Mouse (Mus musculus) MEL (cell line): Measurements from ENCODE around the gene Cblc. TPM values are rescaled to one million over a fixed set of nuclear protein-coding genes. Genes with fewer than 3 reads are reported as not detected.
A peak's percentile ranks its signal among the peaks of the same experiment; 100 is the strongest.
"Not testable (repeated sequence)": the region's sequence is repeated elsewhere in the genome, so short reads cannot be mapped to it uniquely, and the experiment has no call there.

ENCODE experiments used
- DNase-seq: peaks from one replicate; pipeline ENCODE4 v3.0.0; 2011; ENCODE audit warnings: low read depth, low spot score
- H3K27ac ChIP-seq: 2 replicates; pipeline ENCODE4 v1.5.1; 2012; ENCODE audit warnings: low read depth, mild to moderate bottlenecking, control low read depth, low read length, moderate library complexity; ENCODE audit not compliant: control insufficient read depth
- H3K27me3 ChIP-seq, 2 experiments: fragments of 150-350 bp in 1 of 2; sonication (generic) in 1 of 2; 2 replicates each; pipeline ENCODE4 v1.6.1; 2012; ENCODE audit warnings: low read length in 2 of 2, mild to moderate bottlenecking in 2 of 2, improper control_type of control experiment in 1 of 2, moderate library complexity in 1 of 2; ENCODE audit not compliant: insufficient read depth in 2 of 2, control insufficient read depth in 1 of 2
- H3K36me3 ChIP-seq, 2 experiments: 2 replicates each; pipeline ENCODE4 v1.6.1; 2012 to 2014; ENCODE audit warnings: low read length in 2 of 2, improper control_type of control experiment in 1 of 2, inconsistent platforms in 1 of 2, mild to moderate bottlenecking in 1 of 2; ENCODE audit not compliant: insufficient read depth in 2 of 2, control insufficient read depth in 1 of 2
- H3K4me1 ChIP-seq, 2 experiments: fragments of 150-350 bp in 1 of 2; sonication (generic) in 1 of 2; 2 replicates each; pipeline ENCODE4 v1.6.1; 2012; ENCODE audit warnings: low read length in 2 of 2, improper control_type of control experiment in 1 of 2, mild to moderate bottlenecking in 1 of 2; ENCODE audit not compliant: insufficient read depth in 2 of 2, control insufficient read depth in 1 of 2
- H3K4me3 ChIP-seq, 2 experiments: fragments of 150-350 bp in 1 of 2; sonication (generic) in 1 of 2; 2 replicates each; pipeline ENCODE4 v1.5.1; 2012; ENCODE audit warnings: low read depth in 2 of 2, low read length in 2 of 2, mild to moderate bottlenecking in 2 of 2, moderate library complexity in 2 of 2, control low read depth in 1 of 2, improper control_type of control experiment in 1 of 2; ENCODE audit not compliant: control insufficient read depth in 1 of 2, insufficient read depth in 1 of 2
- H3K79me2 ChIP-seq: 2 replicates; pipeline ENCODE4 v1.6.1; 2012; ENCODE audit warnings: mild to moderate bottlenecking, low read length, moderate library complexity; ENCODE audit not compliant: control insufficient read depth, poor library complexity, insufficient read depth
- H3K9ac ChIP-seq: 2 replicates; pipeline ENCODE4 v1.6.1; 2012; ENCODE audit warnings: low read depth, mild to moderate bottlenecking, control low read depth, low read length, moderate library complexity; ENCODE audit not compliant: control insufficient read depth, poor library complexity, severe bottlenecking
- H3K9me3 ChIP-seq: fragments of 150-350 bp; sonication (generic); replicated peaks from 2 replicates; pipeline ENCODE4 v1.6.1; 2012; ENCODE audit warnings: mild to moderate bottlenecking, low read length, improper control_type of control experiment, moderate library complexity; ENCODE audit not compliant: insufficient read depth
- BHLHE40 ChIP-seq: IDR thresholded peaks from 2 replicates; pipeline ENCODE4 v1.6.1; 2012; ENCODE audit warnings: low read depth, mild to moderate bottlenecking, inconsistent platforms, low read length, improper control_type of control experiment, borderline replicate concordance
- CHD1 ChIP-seq: IDR thresholded peaks from 2 replicates; pipeline ENCODE4 v1.6.1; 2012; ENCODE audit warnings: low read depth, mild to moderate bottlenecking, inconsistent platforms, low read length, improper control_type of control experiment
- CHD2 ChIP-seq: IDR thresholded peaks from 2 replicates; pipeline ENCODE4 v1.6.1; 2011; ENCODE audit warnings: low read length, improper control_type of control experiment
- CTCF ChIP-seq, 3 experiments: IDR thresholded peaks in 2 of 3; conservative IDR thresholded peaks in 1 of 3; 2 replicates each; pipeline ENCODE4 v1.5.1; 2011 to 2012; ENCODE audit warnings: low read length in 3 of 3, low read depth in 2 of 3, mild to moderate bottlenecking in 2 of 3, improper control_type of control experiment in 1 of 3, inconsistent platforms in 1 of 3, mixed read lengths in 1 of 3, moderate library complexity in 1 of 3; ENCODE audit not compliant: control insufficient read depth in 1 of 3, insufficient read depth in 1 of 3, poor library complexity in 1 of 3, severe bottlenecking in 1 of 3
- E2F4 ChIP-seq: IDR thresholded peaks from 2 replicates; pipeline ENCODE4 v1.6.1; 2011; ENCODE audit warnings: low read depth, low read length, improper control_type of control experiment, borderline replicate concordance
- ETS1 ChIP-seq: IDR thresholded peaks from 2 replicates; pipeline ENCODE4 v1.6.1; 2012; ENCODE audit warnings: low read depth, mild to moderate bottlenecking, inconsistent platforms, low read length, improper control_type of control experiment, moderate library complexity
- GATA1 ChIP-seq: IDR thresholded peaks from 2 replicates; pipeline ENCODE4 v1.6.1; 2011; ENCODE audit warnings: low read depth, low read length, improper control_type of control experiment
- HCFC1 ChIP-seq: IDR thresholded peaks from 2 replicates; pipeline ENCODE4 v1.6.1; 2012; ENCODE audit warnings: low read depth, mild to moderate bottlenecking, inconsistent platforms, low read length, improper control_type of control experiment, moderate library complexity
- JUND ChIP-seq: IDR thresholded peaks from 2 replicates; pipeline ENCODE4 v1.6.1; 2011; ENCODE audit warnings: low read depth, mild to moderate bottlenecking, improper control_type of control experiment, low read length
- MAFK ChIP-seq: IDR thresholded peaks from 2 replicates; pipeline ENCODE4 v1.6.1; 2011; ENCODE audit warnings: low read depth, mild to moderate bottlenecking, low read length, improper control_type of control experiment, borderline replicate concordance
- MAX ChIP-seq: IDR thresholded peaks from 2 replicates; pipeline ENCODE4 v1.6.1; 2011; ENCODE audit warnings: low read length, improper control_type of control experiment
- MAZ ChIP-seq: IDR thresholded peaks from 2 replicates; pipeline ENCODE4 v1.6.1; 2012; ENCODE audit warnings: low read depth, mild to moderate bottlenecking, inconsistent platforms, low read length, improper control_type of control experiment
- MEF2A ChIP-seq: IDR thresholded peaks from 2 replicates; pipeline ENCODE4 v1.6.1; 2014; ENCODE audit warnings: low read depth, mild to moderate bottlenecking, inconsistent platforms, low read length, improper control_type of control experiment; ENCODE audit not compliant: poor library complexity, insufficient replicate concordance, severe bottlenecking; ENCODE audit errors: extremely low read depth
- MYB ChIP-seq: IDR thresholded peaks from 2 replicates; pipeline ENCODE4 v1.6.1; 2011; ENCODE audit warnings: mild to moderate bottlenecking, low read depth, low read length, improper control_type of control experiment
- MYC ChIP-seq: IDR thresholded peaks from 2 replicates; pipeline ENCODE4 v1.6.1; 2011; ENCODE audit warnings: low read depth, mild to moderate bottlenecking, low read length, improper control_type of control experiment, moderate library complexity
- NELFE ChIP-seq: IDR thresholded peaks from 2 replicates; pipeline ENCODE4 v1.6.1; 2011; ENCODE audit warnings: low read depth, low read length, improper control_type of control experiment
- NRF1 ChIP-seq: IDR thresholded peaks from 2 replicates; pipeline ENCODE4 v1.6.1; 2014; ENCODE audit warnings: low read depth, mild to moderate bottlenecking, inconsistent platforms, low read length, improper control_type of control experiment, moderate library complexity; ENCODE audit not compliant: poor library complexity, insufficient read depth, severe bottlenecking
- POLR2A ChIP-seq, 2 experiments: IDR thresholded peaks; 2 replicates each; pipeline ENCODE4 v1.6.1; 2011 to 2012; ENCODE audit warnings: low read length in 2 of 2, mild to moderate bottlenecking in 2 of 2, control low read depth in 1 of 2, improper control_type of control experiment in 1 of 2, low read depth in 1 of 2, moderate library complexity in 1 of 2; ENCODE audit not compliant: control insufficient read depth in 1 of 2, insufficient read depth in 1 of 2, poor library complexity in 1 of 2
- POLR2AphosphoS2 ChIP-seq: IDR thresholded peaks from 2 replicates; pipeline ENCODE4 v1.6.1; 2011; ENCODE audit warnings: low read length, improper control_type of control experiment
- POLR2AphosphoS5 ChIP-seq: IDR thresholded peaks from 2 replicates; pipeline ENCODE4 v1.6.1; 2012; ENCODE audit warnings: low read depth, borderline replicate concordance, mild to moderate bottlenecking, inconsistent platforms, low read length, moderate library complexity, mixed read lengths
- RAD21 ChIP-seq: IDR thresholded peaks from 2 replicates; pipeline ENCODE4 v1.6.1; 2011; ENCODE audit warnings: mild to moderate bottlenecking, low read depth, low read length, improper control_type of control experiment
- RCOR1 ChIP-seq: IDR thresholded peaks from 2 replicates; pipeline ENCODE4 v1.6.1; 2012; ENCODE audit warnings: low read depth, mild to moderate bottlenecking, inconsistent platforms, low read length, improper control_type of control experiment
- SIN3A ChIP-seq: IDR thresholded peaks from 2 replicates; pipeline ENCODE4 v1.6.1; 2012; ENCODE audit warnings: low read length, improper control_type of control experiment, inconsistent platforms
- TAL1 ChIP-seq: IDR thresholded peaks from 2 replicates; pipeline ENCODE4 v1.6.1; 2012; ENCODE audit warnings: mild to moderate bottlenecking, inconsistent platforms, low read length, moderate library complexity, mixed read lengths
- TBP ChIP-seq: IDR thresholded peaks from 2 replicates; pipeline ENCODE4 v1.8.0; 2011; ENCODE audit warnings: low read depth, low read length, improper control_type of control experiment
- TCF12 ChIP-seq: IDR thresholded peaks from 2 replicates; pipeline ENCODE4 v1.6.1; 2014; ENCODE audit warnings: low read depth, mild to moderate bottlenecking, inconsistent platforms, low read length, improper control_type of control experiment, moderate library complexity
- UBTF ChIP-seq: IDR thresholded peaks from 2 replicates; pipeline ENCODE4 v1.6.1; 2012; ENCODE audit warnings: low read depth, mild to moderate bottlenecking, inconsistent platforms, low read length, improper control_type of control experiment, moderate library complexity, borderline replicate concordance; ENCODE audit not compliant: insufficient read depth
- USF1 ChIP-seq: IDR thresholded peaks from 2 replicates; pipeline ENCODE4 v1.6.1; 2014; ENCODE audit warnings: low read depth, mild to moderate bottlenecking, inconsistent platforms, low read length, improper control_type of control experiment, moderate library complexity
- USF2 ChIP-seq, 2 experiments: IDR thresholded peaks; 2 replicates each; pipeline ENCODE4 v1.6.1; 2011 to 2012; ENCODE audit warnings: improper control_type of control experiment in 2 of 2, low read length in 2 of 2, borderline replicate concordance in 1 of 2, inconsistent platforms in 1 of 2, low read depth in 1 of 2, mild to moderate bottlenecking in 1 of 2; ENCODE audit not compliant: insufficient read depth in 1 of 2
- ZC3H11A ChIP-seq: IDR thresholded peaks from 2 replicates; pipeline ENCODE4 v1.6.1; 2012; ENCODE audit warnings: low read depth, mild to moderate bottlenecking, inconsistent platforms, low read length, improper control_type of control experiment
- ZKSCAN1 ChIP-seq: IDR thresholded peaks from 2 replicates; pipeline ENCODE4 v1.6.1; 2012; ENCODE audit warnings: low read depth, mild to moderate bottlenecking, inconsistent platforms, low read length, improper control_type of control experiment, moderate library complexity
- ZMIZ1 ChIP-seq: IDR thresholded peaks from 2 replicates; pipeline ENCODE4 v1.6.1; 2012; ENCODE audit warnings: low read depth, mild to moderate bottlenecking, inconsistent platforms, low read length, improper control_type of control experiment, moderate library complexity
- polyA plus RNA-seq, 2 experiments: library from polyadenylated mRNA; stranded (reverse) in 1 of 2; unstranded in 1 of 2; fragments of >175 nt in 1 of 2; fragments of >200 nt in 1 of 2; gene quantifications; 2 replicates each; pipeline versions ENCODE4 v1.2.1 to v1.2.4; 2012; ENCODE audit warnings: low replicate concordance in 2 of 2, low read depth in 1 of 2; ENCODE audit not compliant: insufficient read length in 2 of 2, insufficient read depth in 1 of 2, missing spikeins in 1 of 2
- total RNA-seq: library from RNA; depleted of rRNA; stranded (reverse); fragments of 300-350 nt; gene quantifications from 2 replicates; pipeline ENCODE4 v1.2.3, GENCODE M21; 2012

Gene Cblc
- total and polyA plus RNA-seq, 3 experiments, result not detected

DNA sequence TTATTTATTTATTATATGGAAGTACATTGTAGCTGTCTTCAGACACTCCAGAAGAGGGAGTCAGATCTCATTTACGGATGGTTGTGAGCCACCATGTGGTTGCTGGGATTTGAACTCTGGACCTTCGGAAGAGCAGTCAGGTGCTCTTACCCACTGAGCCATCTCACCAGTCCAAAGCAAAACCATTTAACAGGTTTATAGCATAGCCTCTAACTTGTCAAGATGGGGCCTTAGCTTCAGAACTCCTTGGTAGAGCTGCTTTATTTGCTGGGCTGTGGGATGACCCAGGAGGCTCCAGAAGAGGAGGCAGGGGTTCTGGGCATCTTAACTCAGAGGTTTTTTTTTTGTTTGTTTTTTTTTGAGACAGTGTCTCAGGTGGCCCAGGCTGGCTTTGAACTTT is 5.1 kb downstream of the Cblc start:
- H3K27me3 ChIP-seq, H3K9ac ChIP-seq, H3K4me3 ChIP-seq, H3K9me3 ChIP-seq, H3K27ac ChIP-seq, H3K36me3 ChIP-seq, H3K79me2 ChIP-seq, H3K4me1 ChIP-seq, DNase-seq: not testable (repeated sequence)
- TF ChIP-seq TBP, result peak; percentile 80

DNA sequence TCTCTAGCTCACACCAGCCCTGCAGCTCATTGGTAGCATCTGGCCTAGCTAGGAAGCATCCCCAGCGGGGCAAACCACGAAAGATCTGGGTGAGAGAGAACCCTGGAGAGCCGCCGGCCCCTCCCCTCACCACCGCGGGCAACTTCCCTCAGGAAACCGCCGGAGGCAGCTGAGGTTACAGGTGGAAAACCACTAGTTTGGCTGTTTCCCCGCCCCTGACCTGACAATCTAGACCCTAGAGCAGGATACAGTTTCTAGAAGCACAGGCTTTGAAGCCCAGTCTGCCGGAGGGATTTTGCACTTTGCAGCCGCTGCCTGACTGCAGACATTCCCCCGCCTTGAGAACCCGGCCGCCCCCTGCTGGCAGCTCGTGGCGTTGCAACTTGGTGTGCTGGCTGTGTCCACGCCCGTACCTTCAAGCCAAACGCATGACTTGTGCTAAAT is 6.7 kb downstream of the Cblc start:
- peak; percentile 90 for DNase-seq
- no peaks in the 10 kb centered on the region; a peak in 1 of 4 replicates for H3K36me3 ChIP-seq
- no peak overlapping the region for H3K27ac ChIP-seq
- H3K9ac ChIP-seq, result peak overlapping the region; percentile 45
- no peaks in the 10 kb centered on the region for H3K79me2 ChIP-seq
- peaks cover 0 to 5% of the 10 kb centered on the region in 2 experiments; a peak in 2 of 4 replicates for H3K4me1 ChIP-seq
- no peaks in the 10 kb centered on the region for H3K27me3 ChIP-seq
- peak overlapping the region; percentile 48 to 56 for H3K4me3 ChIP-seq
- no peaks in the 10 kb centered on the region for H3K9me3 ChIP-seq
- TF ChIP-seq ZC3H11A, result peak; percentile 62
- no peak for TF ChIP-seq ZKSCAN1
- TF ChIP-seq POLR2AphosphoS5, result no peak
- no peak for TF ChIP-seq E2F4
- TF ChIP-seq MEF2A, result no peak
- TF ChIP-seq ZMIZ1, result no peak
- peak; percentile 68 for TF ChIP-seq RAD21
- TF ChIP-seq TAL1, result no peak
- no peak for TF ChIP-seq TBP
- no peak for TF ChIP-seq MYB
- TF ChIP-seq MAX, result peak; percentile 22; the same call in 1 of the 2 replicates
- no peak for TF ChIP-seq UBTF
- TF ChIP-seq BHLHE40, result no peak
- peak in 1 of 2 experiments; percentile 30; a peak in 1 of 4 replicates for TF ChIP-seq POLR2A (IDR thresholded peaks at IDR 0.05; ENCODE audit: control insufficient read depth in 1 of 2, insufficient read depth in 1 of 2, low read depth in 1 of 2, low read length in 2 of 2, poor library complexity in 1 of 2)
- no peak for TF ChIP-seq GATA1
- no peak for TF ChIP-seq NRF1
- no peak for TF ChIP-seq JUND
- TF ChIP-seq HCFC1, result no peak
- no peak for TF ChIP-seq MAFK
- TF ChIP-seq CTCF (IDR thresholded peaks at IDR 0.05 in 2 of 3, conservative IDR thresholded peaks at IDR 0.05 in 1 of 3; ENCODE audit: control insufficient read depth in 1 of 3, insufficient read depth in 1 of 3, low read depth in 2 of 3, low read length in 3 of 3, poor library complexity in 1 of 3, severe bottlenecking in 1 of 3), result peak; percentile 92 to 97 (median 94)
- TF ChIP-seq USF2 (IDR thresholded peaks at IDR 0.05; ENCODE audit: borderline replicate concordance in 1 of 2, insufficient read depth in 1 of 2, low read depth in 1 of 2, low read length in 2 of 2), result no peak
- TF ChIP-seq ETS1, result no peak
- TF ChIP-seq NELFE, result no peak
- TF ChIP-seq CHD1, result no peak
- no peak for TF ChIP-seq CHD2
- TF ChIP-seq POLR2AphosphoS2, result no peak
- TF ChIP-seq SIN3A, result 0 out of 2 replicates have a peak, but pooled peaks have one; percentile 54
- no peak for TF ChIP-seq TCF12
- peak; percentile 81 for TF ChIP-seq MAZ
- TF ChIP-seq USF1, result no peak
- no peak for TF ChIP-seq RCOR1
- TF ChIP-seq MYC, result no peak
